Mouse (Mus musculus) liver, embryonic 11.5 days (tissue): Measurements from ENCODE around the gene Ddb1. TPM values are rescaled to one million over a fixed set of nuclear protein-coding genes. Genes with fewer than 3 reads are reported as not detected.

Source experiments
- ATAC-seq: fragments of 200-750 bp; cut with Nextera tagmentation; replicated peaks from 2 replicates; pipeline ENCODE4 v1.8.0; 2017; ENCODE audit warnings: moderate number of reproducible peaks, mild to moderate bottlenecking, moderate TSS enrichment, moderate library complexity; ENCODE audit not compliant: low FRiP score
- DNase-seq: peaks from one replicate; pipeline ENCODE4 v3.0.0-alpha.2; 2017; ENCODE audit warnings: low spot score
- H3K27ac ChIP-seq: fragments of 300-500 bp; sonication (generic); 2 replicates; pipeline ENCODE4 v1.5.1; 2014; ENCODE audit warnings: mild to moderate bottlenecking, low read depth, low read length, control low read depth
- H3K27me3 ChIP-seq: fragments of 300-500 bp; sonication (generic); replicated peaks from 2 replicates; pipeline ENCODE4 v1.6.1; 2014; ENCODE audit warnings: low read length, mixed read lengths; ENCODE audit not compliant: control insufficient read depth, insufficient read depth
- H3K36me3 ChIP-seq: fragments of 300-500 bp; sonication (generic); 2 replicates; pipeline ENCODE4 v1.6.1; 2014; ENCODE audit warnings: mild to moderate bottlenecking, low read length, moderate library complexity, mixed read lengths; ENCODE audit not compliant: control insufficient read depth, insufficient read depth
- H3K4me1 ChIP-seq: fragments of 300-500 bp; sonication (generic); replicated peaks from 2 replicates; pipeline ENCODE4 v1.6.1; 2014; ENCODE audit warnings: low read length, mixed read lengths; ENCODE audit not compliant: control insufficient read depth, insufficient read depth
- H3K4me2 ChIP-seq: fragments of 300-500 bp; sonication (generic); 2 replicates; pipeline ENCODE4 v1.6.1; 2014; ENCODE audit warnings: mild to moderate bottlenecking, control low read depth, moderate library complexity
- H3K4me3 ChIP-seq: fragments of 300-500 bp; sonication (generic); 2 replicates; pipeline ENCODE4 v1.5.1; 2014; ENCODE audit warnings: low read depth, low read length, control low read depth
- H3K9ac ChIP-seq: fragments of 300-500 bp; sonication (generic); 2 replicates; pipeline ENCODE4 v1.6.1; 2014; ENCODE audit warnings: low read depth, low read length, control low read depth
- H3K9me3 ChIP-seq: fragments of 300-500 bp; sonication (generic); 2 replicates; pipeline ENCODE4 v1.6.1; 2016; ENCODE audit warnings: low read length, inconsistent platforms, mixed read lengths; ENCODE audit not compliant: control insufficient read depth
- whole genome bisulfite sequencing: fragments of 180-500 bp; shearing (Covaris S2); extraction: QIAGEN DNeasy Blood & Tissue Kit; methylation state at CpG from one replicate; pipeline ENCODE4 v1.1.7; 2014; 5-methylcytosine and 5-hydroxymethylcytosine counted together
- polyA plus RNA-seq: library from polyadenylated mRNA; unstranded; fragments of >200 nt; fragmentation: Nextera tagmentation; extraction: Ambion mirVana; gene quantifications from 2 replicates; pipeline ENCODE4 v1.2.1, GENCODE M21; 2014

The Ddb1 gene
- polyA plus RNA-seq, 1 experiment from 2014 or later, result 311 TPM

- no peaks in the 10 kb centered on the region for H3K36me3 ChIP-seq
- no peaks in the 10 kb centered on the region for H3K27me3 ChIP-seq
- H3K4me1 ChIP-seq, result peaks cover 5% of the 10 kb centered on the region; the same call in 1 of the 2 replicates
- no peak within 1 kb of the TSS for H3K9ac ChIP-seq
- ATAC-seq (peak; percentile 68; the same call in 1 of the 2 replicates), DNase-seq (peak; percentile 50)
- no peak within 1 kb of the TSS for H3K27ac ChIP-seq
- no peak within 1 kb of the TSS for H3K4me3 ChIP-seq
- 24% methylated on average over 6 of the region's 6 CpGs for WGBS
- no peak within 1 kb of the TSS for H3K4me2 ChIP-seq
- H3K9me3 ChIP-seq, result no peaks in the 10 kb centered on the region
Measured at GRCm38 (mm10) chr19:10677915-10678771, 73.0 kb downstream of the Ddb1 start, which contains the start of gene Pga5. Pga5 (minus strand) TSS chr19:10678071.

GRCm38 (mm10) chr19:10678772-10679067 is 73.6 kb downstream of the Ddb1 start:
- Histone ChIP-seq H3K36me3 (no peaks in the 10 kb centered on the region), H3K9me3 (no peaks in the 10 kb centered on the region), H3K9ac (no peak overlapping the region), H3K27ac (no peak overlapping the region), H3K27me3 (no peaks in the 10 kb centered on the region), H3K4me2 (no peak overlapping the region), H3K4me3 (no peak overlapping the region), H3K4me1 (peaks cover 5% of the 10 kb centered on the region; the same call in 1 of the 2 replicates)
- DNase-seq, result no peak
- 88% methylated on average over 1 of the region's 1 CpGs for WGBS
- ATAC-seq, result no peak

Other genes starting within 250 kb of the Ddb1 start
- gene Syt7, start 216.2 kb upstream of the Ddb1 start, polyA plus RNA-seq, result 1.2 and 1.4 TPM in 2 replicates
- gene Lrrc10b, start 147.9 kb upstream of the Ddb1 start, polyA plus RNA-seq, result 0.14 TPM in 1 of 2 replicates, not detected in the other
- gene Ppp1r32, start 122.4 kb upstream of the Ddb1 start, polyA plus RNA-seq, result 0.12 TPM in 1 of 2 replicates, not detected in the other
- 42.6 and 44.8 TPM in 2 replicates for gene Cpsf7, start 80.1 kb upstream of the Ddb1 start, polyA plus RNA-seq
- gene Sdhaf2, start 79.2 kb upstream of the Ddb1 start, polyA plus RNA-seq, result 60.4 and 63.0 TPM in 2 replicates
- gene Tmem216, start 49.1 kb upstream of the Ddb1 start, polyA plus RNA-seq, result 33.7 and 35.9 TPM in 2 replicates
- gene Cyb561a3, start 28.2 kb upstream of the Ddb1 start, polyA plus RNA-seq, result 14.9 and 18.5 TPM in 2 replicates
- 32.6 and 33.3 TPM in 2 replicates for gene Tmem138, start 28.0 kb upstream of the Ddb1 start, polyA plus RNA-seq
- 16.1 and 16.2 TPM in 2 replicates for gene Tkfc, start 327 bp downstream of the Ddb1 start, polyA plus RNA-seq
- 7.8 and 10.4 TPM in 2 replicates for gene Vwce, start 28.9 kb downstream of the Ddb1 start, polyA plus RNA-seq
- not detected in 2 replicates for gene Pga5, start 72.7 kb downstream of the Ddb1 start, polyA plus RNA-seq
- 23.2 TPM in 2 replicates for gene Vps37c, start 83.4 kb downstream of the Ddb1 start, polyA plus RNA-seq
- gene Cd5, start 133.7 kb downstream of the Ddb1 start, polyA plus RNA-seq, result 0.05 TPM in 1 of 2 replicates, not detected in the other
- gene Cd6, start 224.7 kb downstream of the Ddb1 start, polyA plus RNA-seq, result not detected in 2 replicates
- gene Slc15a3, start 234.4 kb downstream of the Ddb1 start, polyA plus RNA-seq, result 1.1 and 1.2 TPM in 2 replicates